8 mouse cellular contexts compared by ENCODE assay signal in the genomic region with DNA sequence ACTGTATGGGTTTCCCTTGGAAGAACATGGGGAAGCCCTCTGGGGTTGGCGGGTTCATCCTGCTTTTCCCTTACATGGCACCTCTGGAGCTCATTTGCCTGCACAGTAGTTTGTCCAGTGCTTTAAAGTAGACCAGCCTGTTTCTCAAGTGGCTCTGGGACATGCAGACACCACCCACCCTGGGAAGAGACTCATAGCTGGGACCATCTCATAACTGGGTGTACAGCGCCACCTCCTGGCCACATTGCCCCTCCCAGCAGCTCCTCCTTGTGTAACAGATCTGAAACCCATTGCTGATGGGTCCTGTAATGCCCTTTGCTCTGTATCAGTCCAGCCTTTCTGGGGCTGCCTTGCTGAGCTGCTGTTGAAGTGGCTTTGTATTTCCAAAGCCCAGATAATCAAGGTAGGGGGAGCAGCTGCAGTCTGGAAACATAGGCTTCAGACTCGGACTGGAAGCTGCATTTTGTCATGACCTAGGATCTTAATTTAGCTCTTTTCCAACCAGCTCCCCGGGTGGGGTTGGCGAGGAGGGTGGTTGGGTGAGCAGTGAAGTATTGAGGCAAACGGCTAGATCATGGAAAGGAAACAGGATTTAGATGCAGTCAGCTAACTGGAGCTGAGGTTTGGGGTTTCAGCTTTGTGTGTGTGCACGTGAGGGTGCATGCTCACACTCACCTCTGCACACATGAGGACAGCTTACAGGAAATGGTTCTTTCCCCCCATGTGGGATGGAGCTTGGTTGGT. TPM values are rescaled to one million over a fixed set of nuclear protein-coding genes. Genes with fewer than 3 reads are reported as not detected.
A peak's percentile ranks its signal among the peaks of the same experiment; 100 is the strongest.
DNase-seq lines count a peak whose midpoint lies in the region; ATAC-seq lines count a peak whose summit lies in the region.

No protein-coding gene starts in this region.

- peaks cover 47% of the 10 kb centered on the region for H3K36me3 ChIP-seq in intestine, embryonic 14.5 days (ENCODE audit: control insufficient read depth, insufficient read depth, low read length)

- no peak overlapping the region for H3K9ac ChIP-seq in intestine, embryonic 14.5 days (ENCODE audit: low read length)

- peak; percentile 88 to 96 for DNase-seq in adrenal gland, adult (ENCODE audit: inconsistent age in 2 of 2, low spot score in 1 of 2)
- peak; percentile 86 for DNase-seq in embryo, embryonic 11 days
- peak; percentile 85 to 86 for DNase-seq in gastrocnemius, postnatal 36 days
- peak; percentile 97 for DNase-seq in intestine, embryonic 14.5 days (ENCODE audit: low spot score)
- DNase-seq in left cerebral cortex, postnatal 14 days (ENCODE audit: low spot score in 2 of 2) = peak; percentile 87 to 92
- DNase-seq in mesoderm, embryonic 11.5 days (ENCODE audit: low read depth, low spot score) = peak; percentile 92
- peak; percentile 78 for DNase-seq in right cerebral cortex, postnatal 25 days
- peak; percentile 78 to 89 for DNase-seq in urinary bladder, postnatal 4 days (ENCODE audit: low spot score in 2 of 2)

- H3K4me1 ChIP-seq in intestine, embryonic 14.5 days (replicated peaks; ENCODE audit: control insufficient read depth, insufficient read depth, low read length) = peaks cover 38% of the 10 kb centered on the region

- H3K27ac ChIP-seq in intestine, embryonic 14.5 days (ENCODE audit: low read depth) = peak overlapping the region; percentile 9; the same call in 1 of the 2 replicates

- WGBS in intestine, embryonic 14.5 days = 54% methylated on average over 7 of the region's 7 CpGs

- no peak overlapping the region for H3K4me3 ChIP-seq in intestine, embryonic 14.5 days (ENCODE audit: low read depth, low read length)

- peak; percentile 78 for ATAC-seq in intestine, embryonic 14.5 days (replicated peaks; ENCODE audit: low FRiP score, low TSS enrichment, low read depth)

- intact Hi-C loops in gastrocnemius, postnatal 36 days (cut with DNase I) = loop anchor here (1.0 to 5.0 kb wide), 3 partner anchors 42 to 71 kb away; partner anchors contain the start of gene Tsfm
- intact Hi-C loops in left cerebral cortex, postnatal 14 days (cut with DNase I) = loop anchor here (1.0 to 5.0 kb wide), 2 partner anchors 42 to 71 kb away; partner anchors contain the start of gene Tsfm

- H3K27me3 ChIP-seq in intestine, embryonic 14.5 days (replicated peaks; ENCODE audit: control insufficient read depth, insufficient read depth, low read length) = no peaks in the 10 kb centered on the region

- no peak overlapping the region for H3K4me2 ChIP-seq in intestine, embryonic 14.5 days (ENCODE audit: low read length)

- no peaks in the 10 kb centered on the region for H3K9me3 ChIP-seq in intestine, embryonic 14.5 days (ENCODE audit: control insufficient read depth, low read length)

RNA-seq across cellular contexts. Expression of gene Avil, which starts 10.0 kb away (rescaled TPM):
- 1 to 10 TPM; 1.8 to 2.0 TPM for total RNA-seq in gastrocnemius, postnatal 36 days (2021)
- 0.22 TPM in 2 replicates for polyA plus RNA-seq in intestine, embryonic 14.5 days (2014; fragmentation: Nextera tagmentation; extraction: Ambion mirVana)
- under 1 TPM; 0.29 to 0.40 TPM for total RNA-seq in left cerebral cortex, postnatal 14 days (2021)

RNA-seq across cellular contexts. Expression of gene Ctdsp2, which starts 12.0 kb away (rescaled TPM):
- 100 to 1,000 TPM in 1 of 2 experiments, 10 to 100 TPM in 1; 83.2 to 103 TPM for total RNA-seq in gastrocnemius, postnatal 36 days (2021)
- 99.2 and 101 TPM in 2 replicates for polyA plus RNA-seq in intestine, embryonic 14.5 days (2014; fragmentation: Nextera tagmentation; extraction: Ambion mirVana)
- 10 to 100 TPM; 69.6 to 75.1 TPM for total RNA-seq in left cerebral cortex, postnatal 14 days (2021)

RNA-seq across cellular contexts. Expression of gene Tsfm, which starts 40.2 kb away (rescaled TPM):
- total RNA-seq in gastrocnemius, postnatal 36 days (2021) = 10 to 100 TPM; 20.5 to 21.7 TPM
- polyA plus RNA-seq in intestine, embryonic 14.5 days (2014; fragmentation: Nextera tagmentation; extraction: Ambion mirVana) = 86.1 and 86.3 TPM in 2 replicates
- total RNA-seq in left cerebral cortex, postnatal 14 days (2021) = 10 to 100 TPM; 27.7 to 28.2 TPM

RNA-seq across cellular contexts. Expression of gene Mettl1, which starts 50.7 kb away (rescaled TPM):
- total RNA-seq in gastrocnemius, postnatal 36 days (2021) = 10 to 100 TPM in 1 of 2 experiments, 1 to 10 TPM in 1; 8.2 to 10.0 TPM
- polyA plus RNA-seq in intestine, embryonic 14.5 days (2014; fragmentation: Nextera tagmentation; extraction: Ambion mirVana) = 60.8 and 65.2 TPM in 2 replicates
- 10 to 100 TPM; 10.3 to 11.1 TPM for total RNA-seq in left cerebral cortex, postnatal 14 days (2021)

RNA-seq across cellular contexts. Expression of gene Eef1akmt3, which starts 50.8 kb away (rescaled TPM):
- under 1 TPM in 1 of 2 experiments, not detected in 1; 0.10 TPM for total RNA-seq in gastrocnemius, postnatal 36 days (2021)
- polyA plus RNA-seq in intestine, embryonic 14.5 days (2014; fragmentation: Nextera tagmentation; extraction: Ambion mirVana) = 0.31 and 0.50 TPM in 2 replicates
- under 1 TPM in 1 of 2 experiments, not detected in 1; 0.19 TPM for total RNA-seq in left cerebral cortex, postnatal 14 days (2021)
